Mouse (Mus musculus) erythroblast, embryonic 14.5 days (primary cell): ENCODE data around the gene Nacc2.

ENCODE experiments used
- GATA1 ChIP-seq: IDR thresholded peaks from 2 replicates; pipeline ENCODE4 v1.6.1; 2012; ENCODE audit warnings: low read length, inconsistent platforms, mixed read lengths
- TAL1 ChIP-seq: IDR thresholded peaks from 3 replicates; pipeline ENCODE4 v1.6.1; 2012; ENCODE audit warnings: low read length, inconsistent platforms, mixed read lengths

DNA sequence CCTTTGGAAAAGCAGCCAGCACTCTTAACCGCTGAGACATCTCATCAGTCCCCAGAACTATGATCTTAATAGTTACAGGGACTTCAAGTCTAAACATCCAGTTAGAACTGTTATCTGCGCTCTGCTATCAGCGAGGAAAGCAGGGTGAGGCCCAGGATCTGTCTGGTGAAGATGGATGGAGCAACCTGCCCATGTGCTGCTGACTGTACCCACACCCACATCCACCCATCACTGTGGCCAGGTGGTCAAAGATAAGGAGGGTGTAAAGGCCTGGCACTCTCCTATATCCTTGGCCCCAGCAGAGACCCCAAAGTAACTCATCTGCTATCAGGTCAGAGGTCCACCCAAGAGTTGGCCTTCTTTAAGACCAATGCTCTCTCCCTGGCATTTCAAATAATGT lies 109.3 kb downstream of the Nacc2 start:
- peak; percentile 98 for TF ChIP-seq TAL1
- peak; percentile 99 for TF ChIP-seq GATA1
